Mouse (Mus musculus) liver, adult 2 months (tissue): ENCODE measurements around the gene Olfr1338.

Experiments
- CTCF ChIP-seq: fragments of 200-500 bp; IDR thresholded peaks from 2 replicates; pipeline ENCODE4 v1.5.1; 2011; ENCODE audit warnings: low read depth, low read length, control low read depth
- POLR2A ChIP-seq: fragments of 200-500 bp; IDR thresholded peaks from 2 replicates; pipeline ENCODE4 v1.6.1; 2011; ENCODE audit warnings: low read length, control low read depth; ENCODE audit not compliant: insufficient read depth; ENCODE audit errors: extremely low read depth

GRCm38 (mm10) chr4:118703223-118703622, 55.3 kb downstream of the Olfr1338 start, which contains the start of gene Olfr1341:
- TF ChIP-seq CTCF (no peak), POLR2A (no peak)
